Mouse (Mus musculus): ENCODE results near the gene Bglap3. TPM values are rescaled to one million over a fixed set of nuclear protein-coding genes. Genes with fewer than 3 reads are reported as not detected.

Gene Bglap3
- total and polyA plus RNA-seq, 3 experiments: not detected

DNA sequence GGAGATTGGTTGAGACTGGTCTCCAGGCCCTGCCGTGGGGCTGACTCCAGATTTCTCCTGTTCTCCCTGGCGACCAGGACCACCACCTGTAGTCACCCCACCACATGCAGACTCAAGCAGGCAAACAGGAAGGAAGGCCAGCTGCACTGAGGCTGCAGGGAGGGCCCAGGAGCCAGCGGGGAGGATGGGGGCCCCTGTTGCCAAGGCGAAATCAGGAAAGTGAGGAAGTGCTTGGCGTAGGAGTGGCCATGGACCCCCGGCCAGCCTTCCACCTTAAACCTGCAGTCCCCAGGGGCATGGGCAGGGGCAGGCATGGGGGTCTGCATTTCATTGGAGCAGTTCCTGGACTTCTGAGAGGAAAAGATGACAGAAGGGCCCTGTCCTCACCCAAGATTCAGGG is 11.4 kb downstream of the Bglap3 start:
- H3K4me1 ChIP-seq (ENCODE audit: control insufficient read depth in 1 of 2, insufficient read depth in 2 of 2, low read length in 2 of 2): no peaks in the 10 kb centered on the region
- H3K9ac ChIP-seq (ENCODE audit: control insufficient read depth, low read depth, low read length, poor library complexity, severe bottlenecking): no peak overlapping the region
- H3K27ac ChIP-seq (ENCODE audit: control insufficient read depth, low read depth, low read length): no peak overlapping the region
- no peaks in the 10 kb centered on the region for H3K79me2 ChIP-seq (ENCODE audit: control insufficient read depth, insufficient read depth, low read length, poor library complexity)
- peaks cover 0 to 8% of the 10 kb centered on the region in 2 experiments; a peak in 2 of 4 replicates for H3K36me3 ChIP-seq (ENCODE audit: control insufficient read depth in 1 of 2, insufficient read depth in 2 of 2, low read length in 2 of 2)
- H3K9me3 ChIP-seq (replicated peaks; ENCODE audit: insufficient read depth, low read length): no peaks in the 10 kb centered on the region
- no peak for DNase-seq (ENCODE audit: low read depth, low spot score)
- no peaks in the 10 kb centered on the region for H3K27me3 ChIP-seq (ENCODE audit: control insufficient read depth in 1 of 2, insufficient read depth in 2 of 2, low read length in 2 of 2)
- H3K4me3 ChIP-seq (ENCODE audit: control insufficient read depth in 1 of 2, insufficient read depth in 1 of 2, low read depth in 2 of 2, low read length in 2 of 2): no peak overlapping the region
- TF ChIP-seq JUND (IDR thresholded peaks at IDR 0.05; ENCODE audit: low read depth, low read length): no peak
- TF ChIP-seq ZNF384 (IDR thresholded peaks at IDR 0.05; ENCODE audit: low read depth, low read length): no peak
- no peak for TF ChIP-seq BHLHE40 (IDR thresholded peaks at IDR 0.05; ENCODE audit: borderline replicate concordance, low read depth, low read length)
- TF ChIP-seq GATA1 (IDR thresholded peaks at IDR 0.05; ENCODE audit: low read depth, low read length): no peak
- no peak for TF ChIP-seq POLR2A (IDR thresholded peaks at IDR 0.05; ENCODE audit: control insufficient read depth in 1 of 2, insufficient read depth in 1 of 2, low read depth in 1 of 2, low read length in 2 of 2, poor library complexity in 1 of 2)
- no peak for TF ChIP-seq MAZ (IDR thresholded peaks at IDR 0.05; ENCODE audit: low read depth, low read length)
- no peak for TF ChIP-seq SIN3A (IDR thresholded peaks at IDR 0.05; ENCODE audit: low read length)
- TF ChIP-seq TAL1 (IDR thresholded peaks at IDR 0.05; ENCODE audit: low read length): no peak
- no peak for TF ChIP-seq RAD21 (IDR thresholded peaks at IDR 0.05; ENCODE audit: low read depth, low read length)
- TF ChIP-seq ELF1 (IDR thresholded peaks at IDR 0.05; ENCODE audit: low read depth, low read length): no peak
- no peak for TF ChIP-seq TBP (IDR thresholded peaks at IDR 0.05; ENCODE audit: low read depth, low read length)
- no peak for TF ChIP-seq E2F4 (IDR thresholded peaks at IDR 0.05; ENCODE audit: borderline replicate concordance, low read depth, low read length)
- no peak for TF ChIP-seq POLR2AphosphoS5 (IDR thresholded peaks at IDR 0.05; ENCODE audit: borderline replicate concordance, low read depth, low read length)
- TF ChIP-seq SMC3 (IDR thresholded peaks at IDR 0.05; ENCODE audit: low read depth, low read length): no peak
- TF ChIP-seq MYB (IDR thresholded peaks at IDR 0.05; ENCODE audit: low read depth, low read length): no peak
- no peak for TF ChIP-seq ZKSCAN1 (IDR thresholded peaks at IDR 0.05; ENCODE audit: low read depth, low read length)

DNA sequence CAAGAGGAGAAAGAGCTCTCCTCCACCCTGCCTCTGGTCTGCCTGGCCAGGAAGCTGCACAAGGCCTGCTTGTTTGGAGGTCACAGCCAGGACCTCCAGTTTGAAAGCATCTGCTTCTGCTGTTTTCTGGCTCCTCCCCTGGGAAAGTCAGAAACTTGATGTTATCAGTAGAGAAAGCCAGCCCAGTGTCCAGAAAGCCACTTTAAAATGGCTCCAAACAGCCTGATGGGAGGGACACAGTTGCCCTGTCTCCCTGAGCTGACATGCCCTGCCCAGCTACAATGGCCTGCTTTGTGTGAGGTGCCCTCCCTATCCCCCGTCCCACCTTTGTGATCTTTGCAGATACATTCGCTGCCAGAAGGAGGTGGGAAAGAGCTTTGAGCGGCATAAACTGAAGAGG is 12.6 kb downstream of the Bglap3 start:
- no peak overlapping the region for H3K4me3 ChIP-seq (ENCODE audit: control insufficient read depth in 1 of 2, insufficient read depth in 1 of 2, low read depth in 2 of 2, low read length in 2 of 2)
- H3K27ac ChIP-seq (ENCODE audit: control insufficient read depth, low read depth, low read length): no peak overlapping the region
- DNase-seq (ENCODE audit: low read depth, low spot score): no peak
- no peaks in the 10 kb centered on the region for H3K4me1 ChIP-seq (ENCODE audit: control insufficient read depth in 1 of 2, insufficient read depth in 2 of 2, low read length in 2 of 2)
- no peak for TF ChIP-seq NRF1 (IDR thresholded peaks at IDR 0.05; ENCODE audit: insufficient read depth, low read depth, low read length, poor library complexity, severe bottlenecking)
- TF ChIP-seq ZMIZ1 (IDR thresholded peaks at IDR 0.05; ENCODE audit: low read depth, low read length): no peak
- TF ChIP-seq SMC3 (IDR thresholded peaks at IDR 0.05; ENCODE audit: low read depth, low read length): no peak
- TF ChIP-seq GABPA (IDR thresholded peaks at IDR 0.05; ENCODE audit: low read depth, low read length): no peak
- no peak for TF ChIP-seq MYC (IDR thresholded peaks at IDR 0.05; ENCODE audit: low read depth, low read length)
- TF ChIP-seq HCFC1 (IDR thresholded peaks at IDR 0.05; ENCODE audit: low read depth, low read length): no peak
- no peak for TF ChIP-seq NELFE (IDR thresholded peaks at IDR 0.05; ENCODE audit: low read depth, low read length)
- TF ChIP-seq POLR2AphosphoS5 (IDR thresholded peaks at IDR 0.05; ENCODE audit: borderline replicate concordance, low read depth, low read length): no peak
- no peak for TF ChIP-seq KAT2A (conservative IDR thresholded peaks at IDR 0.05; ENCODE audit: low read depth, low read length)
- no peak for TF ChIP-seq TCF12 (IDR thresholded peaks at IDR 0.05; ENCODE audit: low read depth, low read length)
- TF ChIP-seq UBTF (IDR thresholded peaks at IDR 0.05; ENCODE audit: borderline replicate concordance, insufficient read depth, low read depth, low read length): no peak
- TF ChIP-seq POLR2A (IDR thresholded peaks at IDR 0.05; ENCODE audit: control insufficient read depth in 1 of 2, insufficient read depth in 1 of 2, low read depth in 1 of 2, low read length in 2 of 2, poor library complexity in 1 of 2): no peak
- TF ChIP-seq MAFK (IDR thresholded peaks at IDR 0.05; ENCODE audit: borderline replicate concordance, low read depth, low read length): no peak
- TF ChIP-seq MXI1 (IDR thresholded peaks at IDR 0.05; ENCODE audit: low read depth, low read length): no peak
- TF ChIP-seq RAD21 (IDR thresholded peaks at IDR 0.05; ENCODE audit: low read depth, low read length): no peak
- TF ChIP-seq CHD1 (IDR thresholded peaks at IDR 0.05; ENCODE audit: low read depth, low read length): no peak
- TF ChIP-seq ZNF384 (IDR thresholded peaks at IDR 0.05; ENCODE audit: low read depth, low read length): no peak
- TF ChIP-seq MAZ (IDR thresholded peaks at IDR 0.05; ENCODE audit: low read depth, low read length): no peak
- TF ChIP-seq ZC3H11A (IDR thresholded peaks at IDR 0.05; ENCODE audit: low read depth, low read length): no peak
- H3K9ac ChIP-seq (ENCODE audit: control insufficient read depth, low read depth, low read length, poor library complexity, severe bottlenecking): no peak overlapping the region
- H3K36me3 ChIP-seq (ENCODE audit: control insufficient read depth in 1 of 2, insufficient read depth in 2 of 2, low read length in 2 of 2): peaks cover 0 to 11% of the 10 kb centered on the region in 2 experiments; a peak in 2 of 4 replicates
- no peaks in the 10 kb centered on the region for H3K27me3 ChIP-seq (ENCODE audit: control insufficient read depth in 1 of 2, insufficient read depth in 2 of 2, low read length in 2 of 2)
- no peaks in the 10 kb centered on the region for H3K9me3 ChIP-seq (replicated peaks; ENCODE audit: insufficient read depth, low read length)
- no peaks in the 10 kb centered on the region for H3K79me2 ChIP-seq (ENCODE audit: control insufficient read depth, insufficient read depth, low read length, poor library complexity)
